Mouse (Mus musculus) kidney, adult 2 months (tissue): ENCODE measurements at regions not wholly inside any gene's neighbourhood (a gene's known extent, or its start where the extent isn't known, plus 50 kb on each side); places are given as distances from the start of the nearest gene placed in this dataset.

Experiments
- CTCF ChIP-seq: fragments of 200-500 bp; conservative IDR thresholded peaks from 2 replicates; pipeline ENCODE4 v1.5.1; 2011; ENCODE audit warnings: low read depth, mild to moderate bottlenecking, control low read depth, low read length, moderate library complexity, mixed read lengths; ENCODE audit not compliant: insufficient read depth, insufficient read length
- POLR2A ChIP-seq: fragments of 200-500 bp; IDR thresholded peaks from one replicate; pipeline ENCODE4 v1.6.1; 2011; ENCODE audit warnings: low read depth, low read length, control low read depth

- TF ChIP-seq CTCF (no peak), POLR2A (no peak)
Observed at GRCm38 (mm10) chr13:48164586-48164985, 96.4 kb upstream of the Id4 start.
